In the genomic region with DNA sequence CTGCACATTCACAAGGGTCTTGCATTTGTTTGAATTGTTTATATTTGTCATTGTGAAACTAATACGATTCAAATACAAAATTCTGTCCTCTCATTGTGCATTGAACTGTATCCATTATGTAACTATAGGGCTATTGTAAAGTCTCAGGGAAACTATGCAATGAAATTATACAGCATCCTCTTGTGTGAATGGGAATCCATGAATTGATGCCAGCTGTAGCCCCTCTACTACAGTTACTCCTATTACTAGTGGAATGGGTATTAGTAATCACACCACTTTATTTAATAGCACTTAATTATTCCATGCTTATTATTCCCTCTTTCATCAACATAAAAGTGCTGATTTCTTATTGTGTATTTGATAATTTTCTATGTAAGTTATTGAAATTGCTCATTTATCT, we compare ENCODE assay signal across 17 mouse cellular contexts.
A peak's percentile ranks its signal among the peaks of the same experiment; 100 is the strongest.
DNase-seq lines count a peak whose midpoint lies in the region; ATAC-seq lines count a peak whose summit lies in the region.
"Had no signal": no experiment of that assay in that cellular context is flagged by ENCODE, and none has a peak within 500 bp of the region (broad histone marks: within the 10 kb centered on the region; RNA-seq: fewer than 3 reads in every experiment).

No protein-coding gene starts in this region.

- no peaks in the 10 kb centered on the region for H3K27me3 ChIP-seq in forebrain, embryonic 13.5 days
- no peaks in the 10 kb centered on the region for H3K27me3 ChIP-seq in forebrain, embryonic 12.5 days
- no peaks in the 10 kb centered on the region for H3K27me3 ChIP-seq in hindbrain, embryonic 11.5 days (ENCODE audit: control insufficient read depth, insufficient read depth, low read length)
- H3K27me3 ChIP-seq in hindbrain, embryonic 12.5 days: no peaks in the 10 kb centered on the region
- H3K27me3 ChIP-seq in forebrain, embryonic 15.5 days: no peaks in the 10 kb centered on the region
- H3K27me3 ChIP-seq: embryonic facial prominence, embryonic 12.5 days had no signal

- WGBS in forebrain, embryonic 13.5 days: 75% methylated on average over 1 of the region's 1 CpGs
- 64% methylated on average over 1 of the region's 1 CpGs for WGBS in forebrain, embryonic 12.5 days
- WGBS in hindbrain, embryonic 11.5 days: 88% methylated on average over 1 of the region's 1 CpGs
- WGBS in hindbrain, embryonic 12.5 days: 80% methylated on average over 1 of the region's 1 CpGs
- WGBS in forebrain, embryonic 15.5 days: 48% methylated on average over 1 of the region's 1 CpGs

- H3K9ac ChIP-seq in forebrain, embryonic 13.5 days: no peak overlapping the region
- H3K9ac ChIP-seq in forebrain, embryonic 12.5 days: no peak overlapping the region
- no peak overlapping the region for H3K9ac ChIP-seq in hindbrain, embryonic 11.5 days (ENCODE audit: low read depth, low read length)
- H3K9ac ChIP-seq in hindbrain, embryonic 12.5 days: no peak overlapping the region
- no peak overlapping the region for H3K9ac ChIP-seq in forebrain, embryonic 15.5 days (replicated peaks)
- H3K9ac ChIP-seq: embryonic facial prominence, embryonic 12.5 days had no signal

- intact Hi-C loops in left cerebral cortex, postnatal 25 days (cut with DNase I): no loop called here

- ATAC-seq in forebrain, embryonic 13.5 days: peak; percentile 92; the same call in 1 of the 2 replicates
- no peak; the same call in 1 of the 2 replicates for ATAC-seq in forebrain, embryonic 12.5 days (ENCODE audit: low FRiP score)
- 0 out of 2 replicates have a peak, but pooled peaks have one; percentile 35 for ATAC-seq in hindbrain, embryonic 11.5 days (ENCODE audit: low FRiP score)
- ATAC-seq in hindbrain, embryonic 12.5 days (ENCODE audit: low FRiP score): no peak
- ATAC-seq in forebrain, embryonic 15.5 days (replicated peaks): peak; percentile 81

- H3K27ac ChIP-seq in forebrain, embryonic 13.5 days: no peak overlapping the region
- H3K27ac ChIP-seq in forebrain, embryonic 12.5 days: no peak overlapping the region
- no peak overlapping the region for H3K27ac ChIP-seq in hindbrain, embryonic 11.5 days (ENCODE audit: low read depth, low read length)
- no peak overlapping the region for H3K27ac ChIP-seq in hindbrain, embryonic 12.5 days
- H3K27ac ChIP-seq in forebrain, embryonic 15.5 days (replicated peaks): no peak overlapping the region
- H3K27ac ChIP-seq: embryonic facial prominence, embryonic 10.5 days; embryonic facial prominence, embryonic 12.5 days had no signal

- no peaks in the 10 kb centered on the region for H3K4me1 ChIP-seq in forebrain, embryonic 13.5 days
- H3K4me1 ChIP-seq in forebrain, embryonic 12.5 days: no peaks in the 10 kb centered on the region
- H3K4me1 ChIP-seq in hindbrain, embryonic 11.5 days (replicated peaks; ENCODE audit: control insufficient read depth, insufficient read depth, low read length): no peaks in the 10 kb centered on the region
- H3K4me1 ChIP-seq in hindbrain, embryonic 12.5 days: no peaks in the 10 kb centered on the region
- no peaks in the 10 kb centered on the region for H3K4me1 ChIP-seq in forebrain, embryonic 15.5 days
- H3K4me1 ChIP-seq: embryonic facial prominence, embryonic 10.5 days; embryonic facial prominence, embryonic 12.5 days had no signal

- H3K9me3 ChIP-seq in forebrain, embryonic 13.5 days (replicated peaks): no peaks in the 10 kb centered on the region
- H3K9me3 ChIP-seq in forebrain, embryonic 12.5 days: no peaks in the 10 kb centered on the region
- no peaks in the 10 kb centered on the region for H3K9me3 ChIP-seq in hindbrain, embryonic 11.5 days (ENCODE audit: control insufficient read depth, low read length)
- no peaks in the 10 kb centered on the region for H3K9me3 ChIP-seq in hindbrain, embryonic 12.5 days (replicated peaks)
- H3K9me3 ChIP-seq in forebrain, embryonic 15.5 days: no peaks in the 10 kb centered on the region
- H3K9me3 ChIP-seq: embryonic facial prominence, embryonic 10.5 days; embryonic facial prominence, embryonic 12.5 days had no signal

- H3K4me3 ChIP-seq in forebrain, embryonic 13.5 days: no peak overlapping the region
- H3K4me3 ChIP-seq in forebrain, embryonic 12.5 days (replicated peaks): no peak overlapping the region
- no peak overlapping the region for H3K4me3 ChIP-seq in hindbrain, embryonic 11.5 days (ENCODE audit: low read depth, low read length)
- no peak overlapping the region for H3K4me3 ChIP-seq in hindbrain, embryonic 12.5 days
- no peak overlapping the region for H3K4me3 ChIP-seq in forebrain, embryonic 15.5 days
- H3K4me3 ChIP-seq: embryonic facial prominence, embryonic 10.5 days; embryonic facial prominence, embryonic 12.5 days had no signal

- H3K4me2 ChIP-seq in forebrain, embryonic 13.5 days: no peak overlapping the region
- no peak overlapping the region for H3K4me2 ChIP-seq in forebrain, embryonic 12.5 days
- no peak overlapping the region for H3K4me2 ChIP-seq in hindbrain, embryonic 11.5 days (replicated peaks; ENCODE audit: low read depth, low read length)
- H3K4me2 ChIP-seq in hindbrain, embryonic 12.5 days (replicated peaks): no peak overlapping the region
- no peak overlapping the region for H3K4me2 ChIP-seq in forebrain, embryonic 15.5 days (replicated peaks)
- H3K4me2 ChIP-seq: embryonic facial prominence, embryonic 12.5 days had no signal

- no peak for DNase-seq in hindbrain, embryonic 11.5 days (ENCODE audit: low spot score)
- DNase-seq in left cerebral cortex, postnatal 25 days (ENCODE audit: low spot score in 2 of 2): no peak
- DNase-seq in layer of hippocampus, adult 11-12 months (ENCODE audit: low spot score): no peak
- DNase-seq: adrenal gland, adult 2 months; adrenal gland, postnatal 10 days; adrenal gland, postnatal 25 days; cerebellum, adult 11-12 months; cerebellum, adult 2 months; cerebellum, adult 9-10 months; cerebellum, postnatal 10 days; cerebellum, postnatal 25 days had no signal

- no peaks in the 10 kb centered on the region for H3K36me3 ChIP-seq in forebrain, embryonic 13.5 days (ENCODE audit: poor library complexity, severe bottlenecking)
- H3K36me3 ChIP-seq in forebrain, embryonic 12.5 days (replicated peaks): no peaks in the 10 kb centered on the region
- H3K36me3 ChIP-seq in hindbrain, embryonic 11.5 days (ENCODE audit: control insufficient read depth, insufficient read depth, low read length): no peaks in the 10 kb centered on the region
- H3K36me3 ChIP-seq in hindbrain, embryonic 12.5 days: no peaks in the 10 kb centered on the region
- H3K36me3 ChIP-seq in forebrain, embryonic 15.5 days: no peaks in the 10 kb centered on the region
- H3K36me3 ChIP-seq: embryonic facial prominence, embryonic 10.5 days; embryonic facial prominence, embryonic 12.5 days had no signal

Comparison
In these comparisons a context has a peak if more than half of its experiments do, and no peak if none do; other contexts are left out.
1. ATAC-seq: peak in forebrain, embryonic 13.5 days (single experiment), hindbrain, embryonic 11.5 days (single experiment) and forebrain, embryonic 15.5 days (single experiment); none in forebrain, embryonic 12.5 days (single experiment) and hindbrain, embryonic 12.5 days (single experiment).